Mouse (Mus musculus) neural tube, embryonic 13.5 days (tissue): ENCODE data around the gene Akap2. TPM values are rescaled to one million over a fixed set of nuclear protein-coding genes. Genes with fewer than 3 reads are reported as not detected.

Experiments
- ATAC-seq: fragments of 200-750 bp; cut with Nextera tagmentation; 2 replicates; pipeline ENCODE4 v1.8.0; 2017; ENCODE audit warnings: low read depth, mild to moderate bottlenecking, moderate TSS enrichment, moderate library complexity
- H3K27ac ChIP-seq: fragments of 300-500 bp; sonication (generic); replicated peaks from 2 replicates; pipeline ENCODE4 v1.5.1; 2015; ENCODE audit warnings: moderate library complexity, mild to moderate bottlenecking, inconsistent platforms
- H3K27me3 ChIP-seq: fragments of 300-500 bp; sonication (generic); 2 replicates; pipeline ENCODE4 v1.6.1; 2015; ENCODE audit warnings: mild to moderate bottlenecking, inconsistent platforms
- H3K36me3 ChIP-seq: fragments of 300-500 bp; sonication (generic); 2 replicates; pipeline ENCODE4 v1.6.1; 2015; ENCODE audit warnings: mild to moderate bottlenecking, inconsistent platforms
- H3K4me1 ChIP-seq: fragments of 300-500 bp; sonication (generic); replicated peaks from 2 replicates; pipeline ENCODE4 v1.6.1; 2015; ENCODE audit warnings: inconsistent platforms
- H3K4me2 ChIP-seq: fragments of 300-500 bp; sonication (generic); 2 replicates; pipeline ENCODE4 v1.6.1; 2015; ENCODE audit warnings: inconsistent platforms, mild to moderate bottlenecking, moderate library complexity
- H3K4me3 ChIP-seq: fragments of 300-500 bp; sonication (generic); 2 replicates; pipeline ENCODE4 v1.5.1; 2015; ENCODE audit warnings: mild to moderate bottlenecking, inconsistent platforms
- H3K9ac ChIP-seq: fragments of 300-500 bp; sonication (generic); 2 replicates; pipeline ENCODE4 v1.6.1; 2015; ENCODE audit warnings: moderate library complexity, mild to moderate bottlenecking, inconsistent platforms
- H3K9me3 ChIP-seq: fragments of 300-500 bp; sonication (generic); 2 replicates; pipeline ENCODE4 v1.6.1; 2016; ENCODE audit warnings: inconsistent platforms
- WGBS: fragments of 180-500 bp; shearing (Covaris S2); methylation state at CpG from one replicate; pipeline ENCODE4 v1.1.7; 2015; 5-methylcytosine and 5-hydroxymethylcytosine counted together
- polyA plus RNA-seq: library from polyadenylated mRNA; unstranded; fragments of >200 nt; fragmentation: Nextera tagmentation; extraction: Ambion mirVana; gene quantifications from 2 replicates; pipeline ENCODE4 v1.2.1, GENCODE M21; 2015

The Akap2 gene
- polyA plus RNA-seq, 1 experiment from 2014 or later = 14.6 TPM

DNA sequence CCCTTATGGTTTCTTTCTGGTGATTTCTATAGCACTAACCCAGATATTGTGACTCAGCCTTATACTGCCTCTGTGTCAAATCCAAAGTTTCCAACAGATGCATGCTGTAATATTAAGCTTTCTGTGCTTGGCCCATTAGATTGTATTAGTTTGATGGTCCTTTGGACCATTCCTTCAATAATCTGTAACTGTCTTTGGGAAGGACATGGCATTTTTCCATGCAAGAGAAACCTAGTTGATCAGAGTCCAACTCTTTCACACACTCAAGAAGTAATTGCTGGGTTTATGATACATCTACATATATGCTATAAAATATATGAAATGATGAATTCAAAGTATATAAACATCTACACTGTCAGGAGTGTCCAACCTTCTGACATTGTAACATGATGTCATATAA is 1.6 kb upstream of the Akap2 start:
- Histone ChIP-seq H3K4me3 (no peak overlapping the region), H3K4me2 (no peak overlapping the region), H3K27me3 (no peaks in the 10 kb centered on the region), H3K9ac (no peak overlapping the region), H3K4me1 (no peaks in the 10 kb centered on the region; the same call in 1 of the 2 replicates), H3K36me3 (no peaks in the 10 kb centered on the region), H3K27ac (no peak overlapping the region), H3K9me3 (no peaks in the 10 kb centered on the region)
- no peak for ATAC-seq

DNA sequence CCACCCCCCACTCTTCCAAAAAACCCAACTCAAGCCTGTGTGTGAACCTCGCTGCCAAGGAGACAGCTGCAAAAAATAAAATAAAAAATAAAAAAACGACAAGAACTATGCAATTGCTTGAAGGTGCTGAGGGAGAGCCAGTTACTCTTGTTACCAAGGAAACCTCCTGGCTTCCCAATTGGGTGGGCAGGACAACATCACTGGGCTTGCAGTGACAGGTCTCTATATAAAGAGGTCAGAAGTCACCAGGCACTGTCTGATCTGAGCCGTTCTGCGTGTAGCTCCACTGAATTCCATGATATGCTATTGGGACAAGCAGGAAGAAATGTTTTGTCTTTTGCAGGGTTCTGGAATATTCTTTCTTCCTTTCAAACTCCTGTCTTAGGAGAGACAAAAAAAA is 722 bp upstream of the Akap2 start:
- Histone ChIP-seq H3K4me3 (no peak overlapping the region), H3K27me3 (no peaks in the 10 kb centered on the region), H3K27ac (no peak overlapping the region), H3K4me1 (no peaks in the 10 kb centered on the region; the same call in 1 of the 2 replicates), H3K36me3 (no peaks in the 10 kb centered on the region), H3K9ac (no peak overlapping the region), H3K9me3 (no peaks in the 10 kb centered on the region), H3K4me2 (no peak overlapping the region)
- 36% methylated on average over 4 of the region's 4 CpGs for WGBS
- ATAC-seq = no peak

DNA sequence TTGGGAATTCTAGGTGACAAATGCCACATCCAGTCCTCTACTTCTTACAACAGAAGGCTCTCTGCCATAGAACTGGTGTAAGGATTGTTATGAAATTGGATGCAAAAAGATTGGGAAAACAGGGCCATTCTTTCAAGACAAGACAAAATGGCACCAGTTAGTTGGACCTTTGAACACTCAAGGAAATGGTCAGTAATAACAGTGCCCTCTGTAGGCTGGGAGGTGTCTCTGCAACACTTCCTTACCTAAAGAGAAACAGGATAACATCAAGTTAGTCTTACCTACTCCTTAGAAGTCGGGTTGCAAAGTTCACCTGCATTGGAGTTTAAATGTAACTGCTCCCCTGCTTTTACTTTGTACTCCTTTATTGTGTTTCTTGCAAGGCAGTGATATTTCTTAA is 1.9 kb downstream of the Akap2 start:
- no peak for ATAC-seq
- Histone ChIP-seq H3K4me1 (no peaks in the 10 kb centered on the region; the same call in 1 of the 2 replicates), H3K36me3 (no peaks in the 10 kb centered on the region), H3K4me3 (no peak overlapping the region), H3K4me2 (no peak overlapping the region), H3K27ac (no peak overlapping the region), H3K27me3 (no peaks in the 10 kb centered on the region), H3K9me3 (no peaks in the 10 kb centered on the region), H3K9ac (no peak overlapping the region)
- 95% methylated on average over 1 of the region's 1 CpGs for WGBS

DNA sequence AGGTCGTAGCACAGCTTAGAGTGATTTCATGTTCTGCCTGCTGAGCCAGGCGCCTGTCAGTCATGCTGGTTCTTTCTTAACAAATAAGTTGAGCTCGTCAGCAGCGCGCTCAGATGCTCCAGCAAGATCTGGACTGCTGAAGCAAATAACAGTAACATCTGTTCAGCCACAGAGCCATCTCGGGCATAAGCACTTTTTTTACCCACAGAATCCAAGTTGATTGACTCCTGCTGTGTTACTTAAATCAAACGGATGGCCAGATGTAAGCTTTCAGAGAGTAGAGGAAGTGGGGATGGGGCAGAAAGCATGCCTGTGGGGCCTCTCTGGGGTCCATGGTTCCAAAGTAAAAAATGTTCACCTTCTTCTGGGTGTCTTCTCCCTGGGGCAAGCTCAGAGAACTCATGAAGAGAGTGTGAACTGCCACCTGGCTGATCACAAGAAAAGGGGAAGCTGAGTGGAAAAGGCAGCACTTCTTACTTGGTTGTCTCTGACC is 3.5 kb downstream of the Akap2 start:
- WGBS = 39% methylated on average over 7 of the region's 7 CpGs
- no peak for ATAC-seq
- Histone ChIP-seq H3K9ac (no peak overlapping the region), H3K36me3 (no peaks in the 10 kb centered on the region), H3K4me3 (no peak overlapping the region), H3K4me1 (no peaks in the 10 kb centered on the region; the same call in 1 of the 2 replicates), H3K27ac (no peak overlapping the region), H3K9me3 (no peaks in the 10 kb centered on the region), H3K4me2 (no peak overlapping the region), H3K27me3 (no peaks in the 10 kb centered on the region)

DNA sequence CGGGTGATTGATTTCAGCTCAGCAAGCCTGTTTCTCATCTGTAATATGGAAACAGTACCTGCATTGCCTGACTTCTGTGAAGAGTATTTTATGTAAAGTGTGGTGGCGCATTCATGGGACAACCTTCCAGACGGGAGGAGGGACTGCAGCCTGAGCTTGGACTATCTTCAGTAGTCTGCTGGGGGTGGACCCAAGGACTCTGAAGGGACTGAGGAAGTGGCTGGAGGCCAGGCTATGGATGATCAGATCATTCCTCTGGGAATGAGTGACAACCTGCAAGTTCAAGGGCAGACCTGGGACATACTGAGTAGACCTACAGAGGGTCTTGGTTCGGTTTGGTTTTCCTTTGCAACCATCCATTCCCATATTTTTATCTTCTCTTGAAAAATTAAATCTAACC is 4.8 kb downstream of the Akap2 start:
- no peak overlapping the region for H3K4me2 ChIP-seq
- H3K9me3 ChIP-seq = no peaks in the 10 kb centered on the region
- 86% methylated on average over 4 of the region's 4 CpGs for WGBS
- no peak for ATAC-seq
- no peaks in the 10 kb centered on the region for H3K27me3 ChIP-seq
- H3K9ac ChIP-seq = no peak overlapping the region
- no peak overlapping the region for H3K27ac ChIP-seq
- H3K4me3 ChIP-seq = no peak overlapping the region
- no peaks in the 10 kb centered on the region for H3K4me1 ChIP-seq
- no peaks in the 10 kb centered on the region for H3K36me3 ChIP-seq

DNA sequence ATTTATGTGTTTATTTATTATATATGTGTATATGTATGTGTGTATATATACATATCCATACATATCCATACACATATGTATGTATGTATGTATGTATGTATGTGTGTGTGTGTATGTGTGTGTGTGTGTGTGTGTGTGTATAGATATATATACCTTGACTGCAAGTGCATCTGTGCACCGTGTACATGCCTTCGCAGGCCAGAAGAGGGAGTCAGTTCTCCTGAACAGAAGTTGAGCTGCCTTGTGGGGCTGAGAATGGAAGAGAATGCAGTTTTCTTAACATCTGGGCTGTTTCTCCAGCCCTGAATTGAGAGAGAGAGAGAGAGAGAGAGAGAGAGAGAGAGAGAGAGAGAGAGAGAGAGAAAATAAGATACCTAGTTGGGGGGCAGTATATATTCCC is 6.2 kb downstream of the Akap2 start:
- no peaks in the 10 kb centered on the region for H3K4me1 ChIP-seq
- no peak overlapping the region for H3K9ac ChIP-seq
- H3K9me3 ChIP-seq = no peaks in the 10 kb centered on the region
- no peak for ATAC-seq
- no peak overlapping the region for H3K4me3 ChIP-seq
- H3K27ac ChIP-seq = no peak overlapping the region
- H3K27me3 ChIP-seq = no peaks in the 10 kb centered on the region
- H3K36me3 ChIP-seq = no peaks in the 10 kb centered on the region
- H3K4me2 ChIP-seq = no peak overlapping the region
- WGBS = 56% methylated on average over 2 of the region's 2 CpGs

DNA sequence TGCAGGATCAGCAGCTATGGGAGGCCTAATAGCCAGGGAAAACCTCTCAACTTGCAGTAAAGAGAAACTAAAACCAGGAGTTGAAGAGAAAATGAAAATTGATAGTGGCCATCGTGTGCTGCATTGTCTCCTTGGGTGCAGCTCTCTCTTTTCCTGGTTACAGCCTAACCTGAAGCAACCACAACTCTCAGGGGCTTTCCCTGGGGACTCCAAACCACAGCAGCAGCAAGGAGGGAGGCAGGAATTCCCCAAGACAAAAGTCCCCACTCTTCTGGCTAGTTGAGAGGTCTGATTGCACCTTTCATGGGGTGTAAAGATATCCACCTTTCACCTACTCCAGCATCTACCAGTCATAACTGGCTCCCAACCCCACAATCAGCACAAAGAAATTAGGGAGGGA is 8.1 kb downstream of the Akap2 start:
- no peaks in the 10 kb centered on the region for H3K9me3 ChIP-seq
- 92% methylated on average over 1 of the region's 1 CpGs for WGBS
- no peak overlapping the region for H3K4me2 ChIP-seq
- H3K27ac ChIP-seq = no peak overlapping the region
- no peak for ATAC-seq
- H3K36me3 ChIP-seq = no peaks in the 10 kb centered on the region
- no peaks in the 10 kb centered on the region for H3K4me1 ChIP-seq
- no peak overlapping the region for H3K9ac ChIP-seq
- H3K27me3 ChIP-seq = no peaks in the 10 kb centered on the region
- H3K4me3 ChIP-seq = no peak overlapping the region

DNA sequence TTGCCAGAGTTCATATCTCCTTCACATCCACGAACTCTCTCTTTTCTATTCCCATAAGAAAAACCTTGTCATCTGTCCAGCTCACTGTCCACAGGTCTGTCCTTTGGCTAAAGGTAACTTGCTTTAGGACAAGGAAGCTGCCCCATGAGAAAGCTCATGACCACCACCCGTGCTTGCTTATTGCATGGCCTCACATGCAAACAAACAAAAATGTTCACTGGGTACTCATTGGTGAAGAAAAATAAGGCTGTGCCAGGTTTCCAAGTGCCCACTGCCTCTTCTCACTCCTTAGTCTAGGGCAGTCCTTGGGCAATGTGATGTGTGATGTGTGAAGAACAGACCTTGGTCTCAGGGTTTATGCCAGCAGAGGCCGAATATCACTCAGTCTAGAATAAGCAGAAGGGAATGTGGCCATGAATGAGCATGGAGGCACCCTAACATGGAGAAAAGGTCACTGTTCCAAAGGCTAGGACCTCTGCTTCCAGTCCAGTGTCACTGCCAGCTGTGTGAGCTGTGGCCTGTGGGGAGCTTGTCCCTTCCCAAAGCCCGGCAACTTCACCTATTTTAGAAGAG is 11.2 kb downstream of the Akap2 start:
- no peak overlapping the region for H3K4me3 ChIP-seq
- no peak for ATAC-seq
- H3K27me3 ChIP-seq = no peaks in the 10 kb centered on the region
- no peak overlapping the region for H3K4me2 ChIP-seq
- H3K36me3 ChIP-seq = no peaks in the 10 kb centered on the region
- H3K4me1 ChIP-seq = no peaks in the 10 kb centered on the region
- WGBS = 87% methylated on average over 4 of the region's 4 CpGs
- H3K9ac ChIP-seq = no peak overlapping the region
- no peaks in the 10 kb centered on the region for H3K9me3 ChIP-seq
- H3K27ac ChIP-seq = no peak overlapping the region

DNA sequence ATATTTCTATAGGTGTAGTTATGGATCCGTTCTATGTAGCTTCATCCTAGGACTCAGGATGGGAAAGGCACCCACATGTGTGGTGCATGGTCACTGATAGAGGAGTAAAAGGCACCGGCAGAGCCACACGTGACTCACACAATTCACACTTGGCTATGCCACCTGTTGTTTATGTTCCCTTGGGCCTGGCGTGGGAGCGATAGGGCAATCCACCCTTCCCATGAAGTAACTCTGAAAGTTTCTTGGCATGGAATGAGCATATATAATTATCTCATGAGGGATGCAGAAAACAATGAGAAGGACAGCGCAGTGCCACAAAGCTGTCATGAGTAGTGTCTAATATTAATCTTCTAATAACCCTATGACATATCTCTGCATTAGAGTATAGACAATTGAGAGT is 12.6 kb downstream of the Akap2 start:
- 97% methylated on average over 6 of the region's 6 CpGs for WGBS
- Histone ChIP-seq H3K4me3 (no peak overlapping the region), H3K4me1 (no peaks in the 10 kb centered on the region), H3K9me3 (no peaks in the 10 kb centered on the region), H3K27me3 (no peaks in the 10 kb centered on the region), H3K27ac (no peak overlapping the region), H3K9ac (no peak overlapping the region), H3K36me3 (no peaks in the 10 kb centered on the region), H3K4me2 (no peak overlapping the region)
- no peak for ATAC-seq

DNA sequence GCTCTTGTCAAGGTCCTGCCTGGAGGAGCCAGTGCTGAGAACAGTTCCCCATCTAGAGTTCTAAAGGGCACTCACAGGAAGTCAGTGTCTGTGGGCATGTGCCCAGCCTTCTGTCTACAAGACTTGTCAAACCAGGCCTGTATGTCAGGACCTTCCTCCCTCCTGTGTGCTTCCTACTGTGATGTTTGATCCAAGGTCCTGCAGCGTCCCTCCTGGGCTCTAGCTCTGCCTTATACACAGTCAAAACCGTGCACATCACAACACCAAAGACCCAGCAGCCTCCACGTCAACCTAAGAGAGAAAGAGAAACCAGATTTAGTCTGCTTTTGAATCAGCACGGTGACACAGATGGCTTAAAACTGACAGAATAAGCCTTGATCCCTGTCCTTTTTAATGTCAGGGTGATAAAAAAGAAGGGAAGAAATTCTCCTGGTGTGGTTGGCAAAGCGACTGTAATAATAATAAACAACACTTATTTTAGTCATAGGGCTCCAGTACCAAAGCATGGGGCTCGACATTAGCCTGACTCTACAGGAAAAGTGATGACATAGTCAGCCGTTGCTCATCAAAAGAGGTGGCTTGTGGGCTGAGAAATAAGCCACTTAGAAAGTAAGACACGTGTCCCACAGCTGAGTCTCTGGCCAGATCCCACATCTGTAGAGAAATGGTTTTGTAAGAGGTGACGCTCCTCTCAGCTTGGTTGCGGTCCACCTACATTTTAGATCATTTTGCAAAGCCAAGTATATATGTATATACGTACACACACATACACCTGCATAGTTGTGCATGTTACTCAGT is 13.5 kb downstream of the Akap2 start:
- H3K4me2 ChIP-seq = no peak overlapping the region
- 84% methylated on average over 11 of the region's 11 CpGs for WGBS
- ATAC-seq = no peak
- H3K9me3 ChIP-seq = no peaks in the 10 kb centered on the region
- H3K4me1 ChIP-seq = no peaks in the 10 kb centered on the region
- no peak overlapping the region for H3K9ac ChIP-seq
- H3K4me3 ChIP-seq = no peak overlapping the region
- no peaks in the 10 kb centered on the region for H3K27me3 ChIP-seq
- H3K27ac ChIP-seq = no peak overlapping the region
- H3K36me3 ChIP-seq = no peaks in the 10 kb centered on the region

DNA sequence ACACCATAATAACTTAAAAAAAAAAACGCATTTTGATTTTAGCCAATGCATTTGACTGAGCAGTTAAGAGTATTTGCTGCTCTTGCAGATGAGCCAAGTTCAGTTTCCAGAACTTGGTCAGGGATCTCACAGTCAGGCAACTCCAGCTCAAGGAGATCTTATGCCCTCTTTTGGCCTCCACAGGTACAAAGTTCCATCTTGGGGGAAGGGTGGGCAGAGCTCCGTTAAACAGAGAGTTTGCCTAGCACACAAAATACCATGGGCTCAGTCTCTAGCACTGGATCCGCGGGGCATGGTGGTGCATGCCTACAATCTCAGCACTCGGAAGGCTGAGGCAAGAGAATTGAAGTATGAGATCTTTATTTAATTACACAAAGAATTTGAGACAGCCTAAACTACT is 14.9 kb downstream of the Akap2 start:
- no peaks in the 10 kb centered on the region for H3K36me3 ChIP-seq
- WGBS = 86% methylated on average over 5 of the region's 5 CpGs
- no peaks in the 10 kb centered on the region for H3K27me3 ChIP-seq
- no peak overlapping the region for H3K4me2 ChIP-seq
- no peaks in the 10 kb centered on the region for H3K9me3 ChIP-seq
- no peak overlapping the region for H3K27ac ChIP-seq
- no peak for ATAC-seq
- H3K9ac ChIP-seq = no peak overlapping the region
- no peaks in the 10 kb centered on the region for H3K4me1 ChIP-seq
- no peak overlapping the region for H3K4me3 ChIP-seq

DNA sequence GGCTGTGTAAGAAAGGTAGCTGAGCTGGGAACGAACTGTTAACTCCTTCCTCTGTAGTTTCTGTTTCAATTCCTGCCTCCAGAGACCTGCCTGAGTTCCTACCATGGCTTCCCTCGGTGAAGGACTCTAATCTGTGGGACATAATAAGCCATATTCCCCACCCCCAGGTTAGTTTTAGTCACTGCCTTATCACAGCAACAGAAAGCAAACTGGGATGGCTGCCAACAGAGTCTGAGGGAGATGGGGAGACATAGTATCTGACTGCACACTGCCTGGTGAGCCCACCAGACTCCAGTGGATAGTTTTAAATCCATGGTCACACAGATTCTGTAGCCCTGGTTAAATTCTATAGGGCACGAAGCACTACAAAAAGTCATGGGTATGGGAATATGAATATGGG is 16.0 kb downstream of the Akap2 start:
- no peaks in the 10 kb centered on the region for H3K4me1 ChIP-seq
- 86% methylated on average over 3 of the region's 3 CpGs for WGBS
- H3K9me3 ChIP-seq = no peaks in the 10 kb centered on the region
- no peak overlapping the region for H3K9ac ChIP-seq
- no peak overlapping the region for H3K4me3 ChIP-seq
- no peaks in the 10 kb centered on the region for H3K36me3 ChIP-seq
- ATAC-seq = no peak
- H3K27ac ChIP-seq = no peak overlapping the region
- H3K27me3 ChIP-seq = no peaks in the 10 kb centered on the region
- H3K4me2 ChIP-seq = no peak overlapping the region

DNA sequence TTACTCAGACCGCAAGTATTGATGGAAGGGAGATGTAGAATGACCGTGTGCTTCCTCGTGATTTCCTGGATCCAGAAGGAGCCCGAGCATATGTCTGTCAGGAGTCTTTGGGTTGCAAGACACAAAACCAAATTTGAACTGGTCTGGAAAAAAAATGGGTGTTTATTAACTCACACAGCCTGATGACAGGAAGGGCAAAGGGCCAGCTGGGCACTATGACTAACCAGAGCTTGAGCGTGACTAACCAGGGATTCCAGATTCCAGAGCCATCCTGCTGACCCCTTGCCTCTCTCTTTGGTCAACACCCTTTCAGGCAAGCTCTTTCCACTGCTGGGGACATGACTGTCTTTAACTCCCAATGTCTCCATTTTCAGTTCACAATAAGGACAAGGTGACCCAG is 18.0 kb downstream of the Akap2 start:
- Histone ChIP-seq H3K36me3 (no peaks in the 10 kb centered on the region), H3K9ac (no peak overlapping the region), H3K4me1 (peaks cover 6% of the 10 kb centered on the region; the same call in 1 of the 2 replicates), H3K4me2 (no peak overlapping the region), H3K9me3 (no peaks in the 10 kb centered on the region), H3K27ac (no peak overlapping the region), H3K4me3 (no peak overlapping the region), H3K27me3 (no peaks in the 10 kb centered on the region)
- WGBS = 89% methylated on average over 5 of the region's 5 CpGs
- ATAC-seq = no peak
